Mouse (Mus musculus) forebrain, embryonic 14.5 days (tissue): ENCODE measurements around the gene Gbp2b. TPM values are rescaled to one million over a fixed set of nuclear protein-coding genes. Genes with fewer than 3 reads are reported as not detected.
"Not testable (repeated sequence)": the region's sequence is repeated elsewhere in the genome, so short reads cannot be mapped to it uniquely, and the experiment has no call there.

ENCODE experiments used
- ATAC-seq: fragments of 200-750 bp; cut with Nextera tagmentation; 2 replicates; pipeline ENCODE4 v1.8.0; 2017; ENCODE audit warnings: mild to moderate bottlenecking, moderate library complexity
- DNase-seq: peaks from one replicate; pipeline ENCODE4 v3.0.0-alpha.2; 2015; ENCODE audit warnings: low spot score
- H3K27ac ChIP-seq: fragments of 300-500 bp; sonication (generic); 2 replicates; pipeline ENCODE4 v1.5.1; 2014; ENCODE audit warnings: low read depth, mild to moderate bottlenecking, control low read depth, low read length, moderate library complexity
- H3K27me3 ChIP-seq: fragments of 300-500 bp; sonication (generic); replicated peaks from 2 replicates; pipeline ENCODE4 v1.6.1; 2014; ENCODE audit warnings: low read length, control low read depth, mixed read lengths; ENCODE audit not compliant: control insufficient read depth, insufficient read depth
- H3K36me3 ChIP-seq: fragments of 300-500 bp; sonication (generic); 2 replicates; pipeline ENCODE4 v1.6.1; 2014; ENCODE audit warnings: low read length, control low read depth; ENCODE audit not compliant: control insufficient read depth, insufficient read depth
- H3K4me1 ChIP-seq: fragments of 300-500 bp; sonication (generic); 2 replicates; pipeline ENCODE4 v1.6.1; 2014; ENCODE audit warnings: antibody characterized with exemption, low read length, control low read depth; ENCODE audit not compliant: control insufficient read depth, insufficient read depth
- H3K4me2 ChIP-seq: fragments of 300-500 bp; sonication (generic); 2 replicates; pipeline ENCODE4 v1.6.1; 2014; ENCODE audit warnings: mild to moderate bottlenecking, control low read depth, low read length
- H3K4me3 ChIP-seq: fragments of 300-500 bp; sonication (generic); 2 replicates; pipeline ENCODE4 v1.5.1; 2014; ENCODE audit warnings: low read depth, low read length, control low read depth
- H3K9ac ChIP-seq: fragments of 300-500 bp; sonication (generic); 2 replicates; pipeline ENCODE4 v1.6.1; 2014; ENCODE audit warnings: mild to moderate bottlenecking, low read length, control low read depth, moderate library complexity
- H3K9me3 ChIP-seq: fragments of 300-500 bp; sonication (generic); replicated peaks from 2 replicates; pipeline ENCODE4 v1.6.1; 2016; ENCODE audit warnings: low read length, control low read depth, mixed read lengths; ENCODE audit not compliant: control insufficient read depth
- WGBS: fragments of 180-500 bp; shearing (Covaris S2); extraction: QIAGEN DNeasy Blood & Tissue Kit; methylation state at CpG from one replicate; pipeline ENCODE4 v1.1.7; 2014; 5-methylcytosine and 5-hydroxymethylcytosine counted together
- polyA plus RNA-seq: library from polyadenylated mRNA; unstranded; fragments of >200 nt; fragmentation: Nextera tagmentation; extraction: Ambion mirVana; gene quantifications from 2 replicates; pipeline ENCODE4 v1.2.1, GENCODE M21; 2014

The Gbp2b gene
- polyA plus RNA-seq, 1 experiment from 2014 or later: not detected

DNA sequence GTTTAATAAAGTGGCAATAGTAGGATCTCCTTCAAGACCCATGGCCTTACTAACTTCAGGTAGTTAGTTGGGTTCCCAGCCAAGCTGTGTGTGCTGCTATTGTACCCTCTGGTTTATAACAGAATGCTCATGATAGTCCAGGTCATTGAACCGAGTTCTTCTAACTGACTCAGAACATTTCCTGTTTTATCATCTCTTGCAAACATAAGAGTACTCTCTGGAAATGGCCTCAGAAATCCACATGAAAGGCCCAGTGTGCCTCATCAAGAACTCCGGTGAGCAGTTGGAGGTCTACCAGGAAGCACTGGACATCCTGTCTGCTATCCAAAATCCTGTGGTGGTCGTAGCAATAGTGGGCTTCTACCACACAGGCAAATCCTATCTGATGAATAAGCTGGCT lies 3.3 kb downstream of the Gbp2b start:
- H3K9me3 ChIP-seq: no peaks in the 10 kb centered on the region
- 85% methylated on average over 3 of the region's 3 CpGs for WGBS
- DNase-seq (no peak), ATAC-seq (no peak)
- no peak overlapping the region for H3K9ac ChIP-seq
- H3K27ac ChIP-seq: no peak overlapping the region
- H3K4me1 ChIP-seq: no peaks in the 10 kb centered on the region
- H3K36me3 ChIP-seq: no peaks in the 10 kb centered on the region
- H3K4me3 ChIP-seq: no peak overlapping the region
- no peak overlapping the region for H3K4me2 ChIP-seq
- H3K27me3 ChIP-seq: no peaks in the 10 kb centered on the region

DNA sequence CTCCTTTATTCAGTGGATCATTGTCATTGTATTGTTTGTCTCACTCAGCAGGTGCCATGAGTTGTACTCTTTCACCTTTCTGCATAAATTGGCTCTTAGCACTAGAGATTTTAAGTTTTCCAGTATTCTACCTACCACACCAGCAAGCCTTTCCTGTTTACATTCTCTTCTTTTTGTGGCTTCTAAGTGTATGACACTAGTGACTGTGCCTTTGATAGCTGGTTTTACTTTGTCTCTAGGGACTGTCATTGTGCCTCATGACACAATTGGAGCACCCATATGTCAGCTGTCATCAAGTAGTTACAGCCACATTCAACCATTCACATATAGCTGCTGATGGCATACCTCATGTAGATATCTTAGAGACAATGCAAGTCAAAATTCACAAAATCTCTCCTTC lies 7.0 kb downstream of the Gbp2b start:
- DNase-seq: no peak
- Histone ChIP-seq H3K27ac (no peak overlapping the region), H3K4me1 (no peaks in the 10 kb centered on the region), H3K4me2 (no peak overlapping the region), H3K9me3 (no peaks in the 10 kb centered on the region), H3K36me3 (no peaks in the 10 kb centered on the region), H3K4me3 (no peak overlapping the region), H3K9ac (no peak overlapping the region), H3K27me3 (no peaks in the 10 kb centered on the region)
- no peak for ATAC-seq

- no peak overlapping the region for H3K9ac ChIP-seq
- no peak overlapping the region for H3K4me2 ChIP-seq
- H3K27me3 ChIP-seq: no peaks in the 10 kb centered on the region
- H3K4me3 ChIP-seq: no peak overlapping the region
- no peak overlapping the region for H3K27ac ChIP-seq
- DNase-seq: no peak
- H3K9me3 ChIP-seq: no peaks in the 10 kb centered on the region
- WGBS: 67% methylated on average over 3 of the region's 3 CpGs
- H3K36me3 ChIP-seq: no peaks in the 10 kb centered on the region
- ATAC-seq: no peak
- no peaks in the 10 kb centered on the region for H3K4me1 ChIP-seq
These were observed 24.0 kb downstream of the Gbp2b start for GRCm38 (mm10) chr3:142618658-142619057.

- no peak overlapping the region for H3K4me3 ChIP-seq
- H3K27ac ChIP-seq: no peak overlapping the region
- H3K9ac ChIP-seq: no peak overlapping the region
- H3K4me1 ChIP-seq: no peaks in the 10 kb centered on the region
- no peaks in the 10 kb centered on the region for H3K36me3 ChIP-seq
- no peak for ATAC-seq
- no peak overlapping the region for H3K4me2 ChIP-seq
- no peak for DNase-seq
- WGBS: 0% methylated on average over 1 of the region's 1 CpGs
- H3K9me3 ChIP-seq: no peaks in the 10 kb centered on the region
- H3K27me3 ChIP-seq: no peaks in the 10 kb centered on the region
These were observed 25.0 kb downstream of the Gbp2b start for GRCm38 (mm10) chr3:142619606-142620005.

DNA sequence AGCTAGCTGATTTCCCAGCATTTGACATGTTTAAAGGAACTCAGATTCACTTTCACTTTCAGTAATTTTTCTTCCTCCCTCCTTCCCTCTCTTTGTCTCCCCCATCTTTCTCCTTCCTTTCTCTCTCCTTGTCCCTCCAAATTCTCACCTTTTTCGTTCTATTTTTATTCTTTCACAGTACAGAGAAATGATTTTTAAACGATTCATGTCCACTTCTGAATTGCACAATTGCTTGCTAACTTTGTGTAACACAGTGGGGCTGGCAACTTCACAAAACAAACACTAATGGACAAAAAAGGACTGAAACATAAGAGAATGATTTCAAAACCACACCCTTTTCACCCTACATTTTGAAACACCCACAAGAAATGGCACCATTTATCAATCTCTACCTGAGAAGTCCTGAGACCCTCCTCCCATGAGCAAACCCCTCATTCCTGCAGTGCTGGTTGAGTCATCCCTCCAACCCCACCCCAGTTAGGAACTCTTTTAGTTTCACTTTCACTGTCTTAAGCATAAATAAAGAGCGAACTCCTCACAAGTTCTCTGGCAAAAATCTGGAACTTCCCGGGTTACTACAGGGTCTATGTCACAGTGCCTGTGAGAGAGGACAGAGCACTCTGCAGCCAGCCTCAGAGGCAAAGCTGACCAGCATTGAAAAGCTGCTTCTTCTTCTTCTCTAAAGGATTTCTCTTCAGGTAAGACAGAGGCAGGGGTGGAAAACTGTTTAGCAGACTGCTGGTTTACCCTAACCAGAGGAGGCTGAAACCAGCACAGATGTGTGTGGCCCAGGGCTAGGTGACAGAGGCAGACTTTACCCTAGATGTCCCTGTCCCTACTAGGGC lies 25.7 kb downstream of the Gbp2b start, which contains the start of gene Gbp2:
TSS of gene Gbp2 (plus strand) at position 492 of the 845 bp plus-strand sequence.
- no peak within 1 kb of the TSS for H3K4me2 ChIP-seq
- H3K27me3 ChIP-seq: no peaks in the 10 kb centered on the region
- H3K9ac ChIP-seq: no peak within 1 kb of the TSS
- ATAC-seq (no peak), DNase-seq (no peak)
- H3K9me3 ChIP-seq: no peaks in the 10 kb centered on the region
- no peaks in the 10 kb centered on the region for H3K4me1 ChIP-seq
- no peaks in the 10 kb centered on the region for H3K36me3 ChIP-seq
- no peak within 1 kb of the TSS for H3K4me3 ChIP-seq
- no peak within 1 kb of the TSS for H3K27ac ChIP-seq
- 80% methylated on average over 4 of the region's 4 CpGs for WGBS

GRCm38 (mm10) chr3:142620956-142621562 lies 26.4 kb downstream of the Gbp2b start:
- Histone ChIP-seq H3K4me1 (no peaks in the 10 kb centered on the region), H3K4me3 (no peak overlapping the region), H3K9ac (no peak overlapping the region), H3K4me2 (no peak overlapping the region), H3K36me3 (no peaks in the 10 kb centered on the region), H3K9me3 (no peaks in the 10 kb centered on the region), H3K27me3 (no peaks in the 10 kb centered on the region), H3K27ac (no peak overlapping the region)
- WGBS: 53% methylated on average over 3 of the region's 3 CpGs
- DNase-seq (no peak), ATAC-seq (no peak)

DNA sequence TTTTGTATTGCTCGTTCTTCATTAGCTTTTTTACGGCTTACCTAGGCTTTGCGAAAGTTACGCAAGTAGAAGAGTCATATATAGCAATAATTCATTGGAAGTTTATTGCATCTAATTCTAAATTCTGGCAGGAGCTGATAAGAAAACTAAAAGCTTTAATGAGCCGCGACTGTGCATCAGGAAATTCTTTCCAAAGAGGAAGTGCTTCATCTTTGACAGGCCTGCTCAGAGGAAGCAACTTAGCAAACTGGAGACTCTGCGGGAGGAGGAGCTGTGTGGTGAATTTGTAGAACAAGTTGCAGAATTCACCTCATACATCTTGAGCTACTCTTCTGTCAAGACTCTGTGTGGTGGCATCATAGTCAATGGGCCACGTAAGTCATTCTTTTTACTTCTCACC lies 35.7 kb downstream of the Gbp2b start:
- no peak for ATAC-seq
- Histone ChIP-seq H3K9me3 (no peaks in the 10 kb centered on the region), H3K4me1 (no peaks in the 10 kb centered on the region), H3K36me3 (no peaks in the 10 kb centered on the region), H3K27me3 (no peaks in the 10 kb centered on the region), H3K9ac (no peak overlapping the region), H3K27ac (no peak overlapping the region), H3K4me2 (no peak overlapping the region), H3K4me3 (no peak overlapping the region)
- no peak for DNase-seq
- 92% methylated on average over 8 of the region's 8 CpGs for WGBS

GRCm38 (mm10) chr3:142640201-142640600 lies 45.6 kb downstream of the Gbp2b start:
- no peak overlapping the region for H3K4me2 ChIP-seq
- 6% methylated on average over 9 of the region's 9 CpGs for WGBS

DNA sequence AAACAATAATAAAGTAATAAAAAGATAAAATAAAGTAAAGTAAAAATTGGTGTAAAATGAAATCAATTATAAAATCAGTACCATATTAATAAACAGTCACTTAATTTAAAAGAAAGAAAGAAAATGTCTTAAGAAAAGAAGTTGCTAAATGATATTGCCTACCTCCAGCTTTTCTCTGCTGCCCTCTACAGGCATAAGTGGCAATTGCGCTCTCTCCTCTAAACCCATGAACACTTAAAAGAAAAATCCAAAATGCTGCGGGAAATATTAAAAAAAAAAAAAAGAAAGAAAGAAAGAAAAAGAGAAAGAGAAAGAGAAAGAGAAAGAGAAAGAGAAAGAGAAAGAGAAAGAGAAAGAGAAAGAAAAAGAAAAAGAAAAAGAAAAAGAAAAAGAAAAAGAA lies 51.3 kb downstream of the Gbp2b start:
- not testable (repeated sequence) for H3K4me3 ChIP-seq, H3K9ac ChIP-seq, H3K27ac ChIP-seq, H3K4me1 ChIP-seq, H3K4me2 ChIP-seq, ATAC-seq, H3K9me3 ChIP-seq, H3K36me3 ChIP-seq, H3K27me3 ChIP-seq
- WGBS: 7% methylated on average over 2 of the region's 2 CpGs
- DNase-seq: peak; percentile 77

More at GRCm38 (mm10) chr3:142640201-142640600, 45.6 kb downstream of the Gbp2b start:
- no peaks in the 10 kb centered on the region for H3K9me3 ChIP-seq
- no peak overlapping the region for H3K9ac ChIP-seq
- no peaks in the 10 kb centered on the region for H3K4me1 ChIP-seq
- no peak overlapping the region for H3K27ac ChIP-seq
- no peaks in the 10 kb centered on the region for H3K36me3 ChIP-seq
- no peaks in the 10 kb centered on the region for H3K27me3 ChIP-seq
- no peak overlapping the region for H3K4me3 ChIP-seq
- ATAC-seq (peak; percentile 54; the same call in 1 of the 2 replicates), DNase-seq (peak; percentile 74)
